Mouse (Mus musculus) adrenal gland, postnatal 14 days (tissue): ENCODE data around the gene Crtc2. TPM values are rescaled to one million over a fixed set of nuclear protein-coding genes. Genes with fewer than 3 reads are reported as not detected.
A peak's percentile ranks its signal among the peaks of the same experiment; 100 is the strongest.
"Not testable (repeated sequence)": the region's sequence is repeated elsewhere in the genome, so short reads cannot be mapped to it uniquely, and the experiment has no call there.

Experiments
- DNase-seq: peaks from one replicate; pipeline ENCODE4 v3.0.0; 2021; ENCODE audit warnings: mixed read lengths
- total RNA-seq: library from RNA; stranded (reverse); gene quantifications from 2 replicates; pipeline ENCODE4 v1.2.3, GENCODE M21; 2021

Crtc2 gene
- total RNA-seq, 1 experiment from 2014 or later = 37.5 TPM

GRCm38 (mm10) chr3:90242984-90243775 is 10.8 kb upstream of the Crtc2 start, which contains the start of gene Creb3l4:
TSS of gene Creb3l4 (minus strand) at chr3:90243512.
- peak; percentile 66 for DNase-seq

GRCm38 (mm10) chr3:90245406-90245805 is 8.6 kb upstream of the Crtc2 start:
- DNase-seq = no peak

DNA sequence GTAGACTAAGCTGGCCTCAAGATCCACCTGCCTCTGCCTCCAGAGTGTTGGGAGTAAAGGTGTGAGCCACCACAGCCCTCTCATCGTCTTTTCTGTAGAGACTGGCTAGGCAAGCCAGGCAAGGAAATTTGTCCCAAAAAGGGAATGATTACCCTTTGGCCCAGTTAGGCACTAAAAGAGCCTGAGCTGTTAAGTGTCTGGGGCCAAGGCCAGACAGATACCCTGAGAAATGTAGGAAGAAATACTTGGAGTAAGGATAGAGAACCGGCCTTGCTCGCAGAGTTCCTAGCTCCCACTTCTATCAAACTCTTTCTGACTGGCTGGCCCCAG is 6.4 kb upstream of the Crtc2 start:
- DNase-seq = no peak

DNA sequence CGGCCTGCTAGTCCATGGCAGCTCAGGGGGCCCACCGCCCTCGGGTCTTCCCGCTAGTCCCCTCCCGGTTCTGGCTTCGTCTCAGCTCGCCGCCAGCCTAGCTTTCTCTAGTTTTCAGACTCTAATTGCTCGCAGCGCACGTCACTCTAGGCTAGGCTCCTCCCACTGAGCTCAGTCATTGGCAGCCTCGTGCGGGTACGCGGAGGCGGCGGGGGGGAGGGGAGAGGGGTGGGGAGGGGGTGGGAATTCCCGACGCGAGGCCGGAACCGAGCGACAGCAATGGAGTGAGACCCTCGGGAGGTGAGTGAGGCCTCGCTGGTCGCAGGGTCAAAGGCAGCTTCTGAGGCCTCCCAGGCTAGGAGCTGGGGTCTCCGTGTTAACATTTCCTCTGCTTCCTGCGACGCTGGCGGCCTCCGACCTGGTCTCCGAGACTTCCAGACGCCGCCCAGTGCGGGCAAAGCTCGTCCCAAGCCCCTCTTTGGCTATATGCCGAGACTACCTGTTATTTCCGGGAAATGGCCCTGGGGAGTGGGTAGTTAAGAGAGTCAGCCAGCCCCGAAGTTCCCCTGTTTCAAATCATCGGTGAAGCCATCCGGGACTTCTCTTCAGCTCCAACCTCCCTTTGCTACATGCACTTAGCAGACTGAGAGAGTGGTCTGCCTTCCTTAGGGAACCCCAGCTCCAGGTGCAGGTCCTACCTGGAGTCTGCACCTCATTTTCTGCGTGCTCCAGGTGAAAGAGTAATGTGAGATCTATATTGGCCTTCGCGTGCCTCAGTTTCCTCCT is 5.8 kb upstream of the Crtc2 start, which contains the start of gene Slc39a1:
Gene Slc39a1 (plus strand): TSS at position 213 of the 786 bp plus-strand sequence.
- DNase-seq = peak; percentile 95

GRCm38 (mm10) chr3:90248746-90249100 is 5.2 kb upstream of the Crtc2 start:
- peak; percentile 65 for DNase-seq

- DNase-seq = no peak
These were observed 3.2 kb upstream of the Crtc2 start for GRCm38 (mm10) chr3:90250791-90251190.

DNA sequence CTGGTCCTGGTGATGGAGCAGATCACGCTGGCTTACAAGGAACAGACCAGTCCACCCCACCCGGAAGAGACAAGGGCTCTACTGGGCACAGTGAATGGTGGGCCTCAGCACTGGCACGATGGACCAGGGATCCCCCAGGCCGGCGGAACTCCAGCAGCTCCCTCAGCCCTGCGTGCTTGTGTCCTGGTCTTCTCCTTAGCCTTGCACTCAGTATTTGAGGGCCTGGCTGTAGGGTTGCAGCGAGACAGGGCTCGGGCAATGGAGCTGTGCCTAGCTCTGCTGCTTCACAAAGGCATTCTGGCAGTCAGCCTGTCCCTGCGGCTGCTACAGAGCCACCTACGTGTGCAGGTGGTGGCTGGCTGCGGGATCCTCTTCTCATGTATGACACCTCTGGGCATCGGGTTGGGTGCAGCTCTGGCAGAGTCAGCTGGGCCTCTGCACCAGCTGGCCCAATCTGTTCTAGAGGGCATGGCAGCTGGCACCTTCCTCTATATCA is 2.2 kb upstream of the Crtc2 start:
- not testable (repeated sequence) for DNase-seq

DNA sequence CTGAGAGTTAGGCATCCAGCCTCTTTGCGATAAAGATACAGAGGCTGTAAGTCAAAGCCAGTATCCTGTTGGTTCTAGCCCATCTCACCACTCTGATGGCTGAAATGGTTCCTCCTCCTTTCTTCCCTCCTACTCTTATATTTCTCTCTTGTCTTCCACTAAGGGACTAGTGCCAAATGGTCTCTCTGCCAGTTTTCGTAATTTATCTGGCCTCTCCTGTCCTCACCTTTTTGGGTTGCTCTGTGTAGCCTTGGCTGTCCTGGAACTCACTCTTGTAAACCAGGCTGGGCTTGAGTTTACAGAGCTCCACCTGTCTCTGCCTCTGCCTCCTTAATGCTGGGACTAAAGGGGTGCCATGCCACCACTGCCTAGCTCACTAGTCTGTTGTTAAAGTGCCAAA is 1.3 kb upstream of the Crtc2 start:
- DNase-seq = peak; percentile 32

DNA sequence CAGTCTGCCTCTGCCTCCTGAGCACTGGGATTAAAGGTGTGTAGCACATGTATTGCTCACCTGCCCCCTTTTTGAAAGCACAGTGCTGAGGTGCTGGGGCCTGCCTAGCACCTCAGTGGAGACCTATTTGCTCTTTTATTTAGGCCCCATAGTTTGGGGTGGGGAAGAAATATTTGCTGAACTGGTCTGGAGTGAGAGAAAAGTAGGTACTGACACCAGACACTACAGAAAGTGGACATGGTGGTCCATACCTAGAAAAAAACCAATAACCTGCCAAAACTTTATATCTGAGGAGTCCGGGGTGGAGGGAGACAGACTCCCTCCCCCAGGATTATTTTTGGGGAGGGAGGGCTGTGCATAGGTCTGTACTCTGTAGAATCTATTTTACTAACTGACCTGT is 789 bp upstream of the Crtc2 start:
- DNase-seq = not testable (repeated sequence)

DNA sequence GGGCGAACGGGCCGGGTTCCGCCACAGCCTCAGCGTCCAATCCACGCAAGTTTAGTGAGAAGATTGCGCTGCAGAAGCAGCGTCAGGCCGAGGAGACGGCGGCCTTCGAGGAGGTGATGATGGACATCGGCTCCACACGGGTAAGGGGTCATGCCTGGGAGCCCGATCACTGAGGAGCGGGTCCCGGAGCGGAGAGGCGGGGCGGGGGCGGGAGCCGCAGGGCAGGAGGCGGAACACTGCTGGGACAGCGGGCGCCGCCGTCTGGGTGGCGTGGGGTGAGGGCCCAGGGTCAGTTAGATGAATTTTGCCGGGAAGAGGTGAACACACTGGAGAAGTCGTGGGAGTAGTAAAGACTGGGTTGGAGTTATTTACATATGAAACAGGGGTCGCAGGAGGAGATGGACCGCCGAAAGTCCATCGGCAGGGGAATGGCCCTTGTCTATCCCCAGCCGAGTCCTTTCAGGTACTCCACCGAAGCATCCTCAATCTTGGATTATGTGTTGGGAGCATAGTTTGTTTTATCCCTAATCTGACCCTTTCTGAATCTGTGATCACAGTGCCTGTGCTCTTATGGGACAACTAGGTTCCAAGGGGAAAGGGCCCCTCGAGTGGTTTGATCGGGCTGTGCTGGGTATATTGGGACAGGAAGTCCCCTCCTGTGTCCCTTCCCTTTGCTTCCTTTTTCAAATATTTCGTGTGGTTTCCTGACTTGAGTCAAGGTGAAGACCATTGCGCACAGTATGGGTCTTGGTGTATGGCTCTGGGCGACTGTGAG is 643 bp downstream of the Crtc2 start:
- peak; percentile 79 for DNase-seq

DNA sequence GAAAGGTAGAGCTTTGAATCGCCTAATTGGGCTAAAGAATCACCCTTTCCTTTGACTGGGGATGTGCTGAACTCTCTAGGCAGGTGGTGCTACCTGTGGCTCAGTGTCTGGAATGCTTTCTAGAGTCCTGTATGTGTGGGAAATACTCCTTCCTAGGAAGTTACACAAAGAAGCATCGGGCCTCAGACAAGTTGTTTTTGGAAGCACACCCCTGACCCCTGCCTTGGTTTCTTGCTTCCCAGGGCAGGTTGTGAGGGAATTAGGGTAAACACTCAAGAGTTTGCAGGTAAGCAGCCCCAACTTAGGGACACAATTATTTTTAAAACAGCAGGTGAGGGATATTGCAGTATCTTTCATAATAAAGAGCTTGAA is 1.2 kb downstream of the Crtc2 start:
- no peak for DNase-seq

GRCm38 (mm10) chr3:90255784-90256353 is 1.9 kb downstream of the Crtc2 start:
- no peak for DNase-seq

- DNase-seq = peak; percentile 36
These were observed 3.0 kb downstream of the Crtc2 start for GRCm38 (mm10) chr3:90256731-90257530.

- DNase-seq = no peak
These were observed 4.6 kb downstream of the Crtc2 start for GRCm38 (mm10) chr3:90258521-90258920.

- no peak for DNase-seq
These were observed 9.3 kb downstream of the Crtc2 start for GRCm38 (mm10) chr3:90263121-90263771.

DNA sequence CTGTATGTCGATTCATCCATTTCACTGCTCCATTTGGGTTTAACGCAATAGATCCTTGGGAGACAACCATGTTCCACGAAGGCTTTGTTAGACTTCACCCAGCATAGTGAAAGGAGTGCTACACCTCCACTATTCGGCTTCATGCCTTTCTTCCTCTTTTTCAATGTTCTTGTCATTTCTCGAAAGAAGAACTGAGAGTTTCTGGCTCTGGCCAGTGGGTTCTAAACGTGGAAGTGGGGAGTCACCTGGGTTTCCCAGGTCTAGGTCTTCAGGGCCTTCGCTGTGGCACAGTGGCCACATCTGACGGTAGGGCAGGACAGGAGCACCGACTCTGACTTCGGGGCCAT is 10.7 kb downstream of the Crtc2 start:
- no peak for DNase-seq

DNA sequence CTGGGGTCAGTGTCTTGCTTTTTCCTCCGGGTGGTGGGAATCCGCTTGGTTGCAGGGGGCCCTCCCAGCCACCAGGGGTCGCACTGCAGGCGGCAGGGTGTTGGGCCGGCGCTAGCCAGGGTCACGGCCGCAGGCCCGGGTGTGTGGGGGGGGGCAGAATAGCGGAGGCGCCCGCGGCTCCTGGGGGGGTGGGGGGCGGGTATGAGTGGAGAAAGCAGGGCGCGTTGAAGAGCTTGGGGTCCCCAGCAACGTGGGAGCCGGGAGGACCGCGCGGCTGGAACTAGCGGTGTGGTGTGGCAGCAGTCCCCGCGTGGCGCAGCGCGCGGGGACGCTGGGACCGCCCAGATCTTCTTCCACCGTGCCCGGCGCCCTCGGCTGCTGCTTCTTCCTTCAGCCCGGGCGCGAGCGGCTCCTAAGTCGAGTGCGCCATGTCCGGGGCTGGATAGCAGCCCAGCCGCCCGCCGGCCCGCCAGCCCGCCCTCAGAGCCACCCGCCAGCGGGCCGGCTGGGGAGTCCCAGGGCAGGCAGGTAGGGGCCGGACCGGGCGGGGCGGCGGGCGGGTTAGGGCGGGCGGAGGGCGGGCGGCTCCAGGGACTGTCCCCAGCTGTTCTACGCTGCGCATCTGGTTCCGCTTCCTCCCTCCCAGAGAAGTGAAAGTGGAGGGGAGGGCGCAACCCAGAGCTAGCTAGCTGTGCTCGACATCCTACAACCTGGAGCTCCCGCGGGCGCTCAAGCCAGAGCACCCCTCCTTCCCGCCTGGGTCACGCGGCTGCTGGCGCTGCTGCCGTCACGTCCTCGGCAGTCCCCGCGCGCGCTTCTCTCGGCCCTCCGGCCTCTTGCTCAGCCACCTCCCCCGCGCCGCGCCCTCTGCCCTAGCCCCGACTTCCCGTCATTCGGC is 11.3 kb downstream of the Crtc2 start, which contains the start of gene Dennd4b:
Gene Dennd4b (plus strand): TSS at position 152 of the 898 bp plus-strand sequence.
- DNase-seq = peak; percentile 98

DNA sequence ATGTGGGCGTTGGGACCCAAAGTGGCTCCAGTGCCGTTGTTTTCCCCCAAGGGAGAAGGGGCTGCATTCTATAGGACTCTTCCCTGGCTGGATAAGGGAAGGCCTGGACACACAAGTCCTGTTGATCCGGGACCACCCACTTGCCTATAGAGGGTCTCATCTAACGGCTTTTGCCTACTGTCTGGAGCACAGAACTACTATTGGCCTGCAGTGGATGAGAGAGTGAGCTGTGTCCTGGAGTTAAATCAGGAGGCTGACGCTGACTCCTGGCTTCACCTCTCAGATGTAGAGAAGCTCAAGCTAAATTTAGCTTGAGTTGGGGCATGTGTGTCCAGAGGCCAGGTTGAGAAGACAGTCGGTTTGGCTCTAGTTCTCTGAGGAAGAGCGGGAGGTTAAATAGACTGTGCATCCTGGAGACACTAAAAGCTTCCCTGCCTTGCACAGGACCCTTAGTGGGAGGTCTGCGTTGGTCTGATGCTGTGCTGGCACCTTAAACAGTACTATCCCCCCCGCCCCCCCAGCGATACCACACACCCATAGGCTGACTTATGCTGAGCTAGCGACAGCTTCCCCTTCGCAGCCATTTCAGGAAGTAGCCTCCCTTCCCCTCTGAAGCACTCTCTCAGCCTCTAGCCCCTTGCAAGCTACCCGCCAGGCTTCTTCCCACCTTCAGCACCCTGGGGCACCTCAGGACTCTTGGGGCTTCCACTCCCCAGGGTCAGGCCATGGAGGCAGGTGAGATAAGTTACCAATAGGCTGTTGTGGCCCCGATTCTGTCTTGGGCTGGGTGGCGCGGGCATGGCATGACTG is 12.2 kb downstream of the Crtc2 start:
- peak; percentile 23 for DNase-seq
